Mouse (Mus musculus): ENCODE results near the gene Vcl. TPM values are rescaled to one million over a fixed set of nuclear protein-coding genes. Genes with fewer than 3 reads are reported as not detected.

The Vcl gene
- 48.8 and 56.2 TPM in 2 replicates for polyA plus RNA-seq (2012; rRNA removed)

DNA sequence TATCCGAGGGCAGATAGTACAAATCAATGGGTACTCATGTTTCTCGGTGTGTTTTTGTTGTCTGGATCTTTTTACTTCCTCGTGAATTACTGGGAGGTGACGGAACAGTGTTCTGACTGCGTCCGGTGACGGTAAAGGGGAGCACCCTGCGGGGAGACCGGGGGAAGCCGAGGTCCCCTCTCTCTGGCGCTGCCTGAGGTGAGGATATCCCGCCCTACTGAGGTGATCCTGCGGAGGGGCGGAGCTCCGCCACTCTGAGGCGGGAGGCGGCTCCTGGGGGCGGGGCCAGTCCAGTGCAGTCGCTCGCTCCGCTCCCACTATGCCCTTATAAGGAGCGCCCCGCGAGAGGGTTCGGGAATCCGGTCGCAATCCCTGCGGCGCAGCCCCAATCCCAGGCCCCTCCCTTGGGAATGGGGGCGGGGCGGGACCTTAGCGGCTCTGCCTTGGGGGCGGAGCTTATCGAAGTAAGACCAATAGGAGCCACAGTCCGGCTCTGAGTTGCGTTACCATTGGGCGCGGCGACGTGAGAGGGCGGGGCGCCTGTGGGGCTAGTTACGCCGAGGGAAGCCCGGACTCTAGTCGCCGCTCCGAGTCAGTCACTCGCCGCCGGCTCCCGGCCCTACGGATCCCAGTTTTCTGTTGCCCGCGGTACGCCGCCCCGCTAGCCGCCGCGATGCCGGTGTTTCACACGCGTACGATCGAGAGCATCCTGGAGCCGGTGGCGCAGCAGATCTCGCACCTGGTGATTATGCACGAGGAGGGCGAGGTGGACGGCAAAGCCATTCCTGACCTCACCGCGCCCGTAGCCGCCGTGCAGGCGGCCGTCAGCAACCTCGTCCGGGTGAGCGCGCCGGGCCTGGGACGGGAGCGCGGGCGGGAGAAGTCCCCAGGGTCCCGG, at the start of gene Vcl:
Gene Vcl (plus strand): TSS at position 551 of the 898 bp plus-strand sequence.

GRCm38 (mm10) chr14:21052112-21052780, 123.0 kb downstream of the Vcl start, which contains the start of the genes Ap3m1 and Adk:
Gene Ap3m1, minus strand, starts transcription at chr14:21052508.
Gene Adk, plus strand, starts transcription at chr14:21052574.

Other genes starting within 250 kb of the Vcl start
- 14.9 and 23.9 TPM in 2 replicates for gene Fut11, start 234.4 kb upstream of the Vcl start, polyA plus RNA-seq (2012; rRNA removed)
- gene Chchd1, start 226.4 kb upstream of the Vcl start, polyA plus RNA-seq (2012; rRNA removed), result 17.5 and 26.2 TPM in 2 replicates
- 165 and 207 TPM in 2 replicates for gene Zswim8, start 221.8 kb upstream of the Vcl start, polyA plus RNA-seq (2012; rRNA removed)
- gene Ndst2, start 194.8 kb upstream of the Vcl start, polyA plus RNA-seq (2012; rRNA removed), result 29.5 and 30.0 TPM in 2 replicates
- gene Camk2g, start 135.3 kb upstream of the Vcl start, polyA plus RNA-seq (2012; rRNA removed), result 21.7 and 24.9 TPM in 2 replicates
- 6.3 and 7.1 TPM in 2 replicates for gene Plau, start 92.7 kb upstream of the Vcl start, polyA plus RNA-seq (2012; rRNA removed)
- 11.6 and 17.9 TPM in 2 replicates for gene Ap3m1, start 123.1 kb downstream of the Vcl start, polyA plus RNA-seq (2012; rRNA removed)
- gene Adk, start 123.2 kb downstream of the Vcl start, polyA plus RNA-seq (2012; rRNA removed), result 30.9 and 34.0 TPM in 2 replicates

All from colon, adult 2 months (tissue).